Mouse (Mus musculus): ENCODE data around the gene Eya4.

Eya4 gene

DNA sequence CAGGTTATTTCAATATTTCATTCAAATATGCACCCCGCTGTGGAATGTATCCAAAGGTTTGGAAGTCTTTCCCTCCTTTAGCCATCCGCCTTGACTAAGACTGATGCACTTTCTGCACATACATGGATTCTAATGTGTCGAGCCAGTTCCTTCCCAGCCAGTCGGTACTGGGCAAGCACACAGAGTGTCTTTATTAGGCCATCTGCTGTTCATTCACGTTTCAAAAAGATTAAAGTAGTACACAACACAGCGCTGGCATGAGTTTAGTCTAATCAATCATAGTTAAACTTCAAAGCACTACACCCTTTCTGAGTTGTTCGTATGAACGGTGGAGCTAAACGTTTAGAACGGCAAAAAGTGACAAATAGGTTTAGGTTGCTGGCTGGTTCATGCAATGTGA, 190.7 kb downstream of the Eya4 start:
- no peak for DNase-seq (ENCODE audit: extremely low read depth, low read depth, low spot score)

DNA sequence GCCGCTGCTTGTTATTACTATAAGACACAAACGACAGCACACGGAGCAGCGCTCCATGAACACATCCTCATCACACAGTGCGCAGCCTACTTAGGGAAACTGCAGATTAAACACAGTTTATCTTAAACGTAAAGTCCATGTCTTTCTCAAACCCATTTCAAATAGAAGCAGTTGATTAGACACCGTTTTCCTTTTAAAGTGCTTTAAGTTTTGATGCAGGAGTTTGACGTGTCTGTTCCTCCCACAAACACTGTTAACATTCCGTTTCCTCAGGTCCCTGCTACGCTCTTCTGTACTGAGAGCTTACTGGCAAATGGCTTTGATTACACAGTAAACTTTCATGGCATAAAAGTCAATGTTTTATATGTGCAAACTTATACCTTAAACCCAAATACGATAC, 191.4 kb downstream of the Eya4 start:
- no peak for DNase-seq (ENCODE audit: extremely low read depth, low read depth, low spot score)

GRCm38 (mm10) chr10:23156866-23157625, 193.5 kb downstream of the Eya4 start:
- DNase-seq (ENCODE audit: extremely low read depth, low read depth, low spot score), result no peak

GRCm38 (mm10) chr10:23150401-23150800, 200.2 kb downstream of the Eya4 start:
- no peak for DNase-seq (ENCODE audit: extremely low read depth, low read depth, low spot score)

GRCm38 (mm10) chr10:23144616-23145015, 206.0 kb downstream of the Eya4 start:
- DNase-seq (ENCODE audit: extremely low read depth, low read depth, low spot score), result no peak

GRCm38 (mm10) chr10:23127947-23128346, 222.6 kb downstream of the Eya4 start:
- no peak for DNase-seq (ENCODE audit: extremely low read depth, low read depth, low spot score)

- DNase-seq (ENCODE audit: extremely low read depth, low read depth, low spot score), result no peak
These were observed 223.4 kb downstream of the Eya4 start for GRCm38 (mm10) chr10:23127151-23127550.

GRCm38 (mm10) chr10:23126529-23126928, 224.1 kb downstream of the Eya4 start:
- no peak for DNase-seq (ENCODE audit: extremely low read depth, low read depth, low spot score)

DNA sequence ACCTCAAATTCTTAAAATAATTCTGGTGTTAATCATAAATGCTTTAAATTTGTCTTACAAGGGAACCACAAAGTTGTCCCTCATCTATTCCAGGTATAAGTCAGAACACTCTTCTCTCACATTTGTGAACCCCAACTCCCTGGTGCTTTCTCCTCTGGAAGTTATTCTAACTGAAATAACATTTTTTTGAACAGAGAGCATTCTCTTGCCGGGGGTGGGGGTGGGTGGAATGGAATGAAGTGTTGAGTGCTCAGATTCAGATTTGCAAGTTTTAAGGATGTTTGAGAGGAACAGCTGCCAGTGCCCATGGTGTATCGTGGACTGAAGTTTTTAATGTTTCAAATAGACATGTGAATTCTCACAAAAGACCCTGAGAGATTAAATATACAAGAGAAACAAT, 230.1 kb downstream of the Eya4 start:
- no peak for DNase-seq (ENCODE audit: extremely low read depth, low read depth, low spot score)

GRCm38 (mm10) chr10:23116786-23117410, 233.7 kb downstream of the Eya4 start:
- no peak for DNase-seq (ENCODE audit: extremely low read depth, low read depth, low spot score)

DNA sequence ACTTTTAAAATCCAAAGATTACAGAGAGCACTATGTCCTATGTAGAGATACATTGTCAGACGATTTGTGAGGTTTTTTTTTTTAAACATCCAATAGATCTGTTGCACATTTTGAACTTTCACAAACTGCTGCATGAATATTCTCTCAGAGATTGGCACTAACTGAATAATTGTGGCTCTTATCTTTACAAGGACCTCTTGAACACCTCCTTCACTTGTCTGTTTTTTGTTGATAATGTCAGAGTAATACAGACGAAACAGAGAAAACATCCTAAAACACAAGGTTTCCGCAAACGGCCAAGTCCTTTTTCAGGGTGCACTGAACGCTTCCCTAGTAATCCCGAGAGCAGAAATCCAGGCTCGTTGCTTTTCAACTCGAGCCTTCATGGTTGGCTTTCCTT, 234.5 kb downstream of the Eya4 start:
- DNase-seq (ENCODE audit: extremely low read depth, low read depth, low spot score), result no peak

DNA sequence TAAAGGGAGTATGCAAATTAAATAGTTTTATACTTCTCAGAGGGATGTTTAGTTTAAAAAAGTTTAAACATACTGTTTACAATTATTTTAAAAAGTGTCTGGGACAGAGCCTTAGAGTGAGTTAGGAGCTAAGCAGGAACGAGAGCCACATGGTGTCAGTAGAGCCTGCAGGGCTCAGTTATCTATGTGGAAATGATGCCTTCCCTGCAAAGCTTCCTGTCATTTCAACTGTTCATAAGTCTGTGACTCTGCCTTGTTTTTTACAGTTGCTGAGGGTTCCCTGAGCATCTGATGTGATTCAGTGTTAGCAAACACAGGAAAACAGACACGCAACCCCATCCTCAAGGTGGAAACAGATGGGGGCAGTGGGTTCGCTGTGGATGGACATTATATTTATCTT, 235.3 kb downstream of the Eya4 start:
- no peak for DNase-seq (ENCODE audit: extremely low read depth, low read depth, low spot score)

GRCm38 (mm10) chr10:23108122-23108521, 242.5 kb downstream of the Eya4 start:
- DNase-seq (ENCODE audit: extremely low read depth, low read depth, low spot score), result no peak

DNA sequence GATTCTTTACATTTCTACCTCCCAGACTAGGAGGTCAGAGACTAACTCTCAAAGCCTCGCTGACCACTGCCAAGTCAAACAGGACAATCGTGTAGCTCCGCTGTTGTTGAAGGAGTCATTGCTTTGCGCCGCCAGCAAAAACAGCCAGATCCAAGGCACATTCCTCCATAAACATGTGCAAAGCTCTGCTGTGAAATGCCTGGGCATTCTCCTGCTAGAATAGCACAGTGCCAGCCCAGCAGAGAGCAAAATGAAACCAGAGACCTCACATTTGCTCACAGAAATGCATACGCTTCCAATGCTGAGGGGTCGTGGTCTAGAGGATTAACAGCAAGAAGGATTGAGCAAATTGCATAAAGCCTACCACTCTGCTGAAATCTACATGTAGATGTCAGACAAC, 258.1 kb downstream of the Eya4 start:
- DNase-seq (ENCODE audit: extremely low read depth, low read depth, low spot score), result no peak

GRCm38 (mm10) chr10:23091552-23091951, 259.0 kb downstream of the Eya4 start:
- no peak for DNase-seq (ENCODE audit: extremely low read depth, low read depth, low spot score)

- no peak for DNase-seq (ENCODE audit: extremely low read depth, low read depth, low spot score)
These were observed 260.3 kb downstream of the Eya4 start for GRCm38 (mm10) chr10:23090323-23090722.

DNA sequence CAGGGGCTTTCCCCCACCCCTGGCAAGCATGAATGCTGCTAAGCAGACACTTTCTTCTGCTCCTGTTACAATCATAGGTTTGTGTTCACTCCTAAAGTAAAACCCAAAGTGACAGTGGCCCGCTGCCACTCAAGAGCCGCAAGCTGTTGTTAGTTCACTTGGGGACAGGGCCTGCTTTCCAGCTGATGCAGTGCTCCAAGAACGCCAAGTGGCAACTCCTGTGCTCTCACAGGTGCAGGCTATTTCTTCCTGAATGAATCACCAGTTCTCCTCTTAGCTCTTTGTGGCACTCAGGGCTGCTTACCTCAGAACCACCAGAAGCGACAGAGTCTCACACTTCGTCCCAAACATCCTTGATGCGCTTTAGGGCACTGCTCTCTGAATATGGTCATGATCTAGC, 261.3 kb downstream of the Eya4 start:
- no peak for DNase-seq (ENCODE audit: extremely low read depth, low read depth, low spot score)

- DNase-seq (ENCODE audit: extremely low read depth, low read depth, low spot score), result no peak
These were observed 261.8 kb downstream of the Eya4 start for GRCm38 (mm10) chr10:23088764-23089163.

- no peak for DNase-seq (ENCODE audit: extremely low read depth, low read depth, low spot score)
These were observed 264.0 kb downstream of the Eya4 start for GRCm38 (mm10) chr10:23086352-23087215.

GRCm38 (mm10) chr10:23081548-23081828, 269.1 kb downstream of the Eya4 start:
- no peak for DNase-seq (ENCODE audit: extremely low read depth, low read depth, low spot score)

DNA sequence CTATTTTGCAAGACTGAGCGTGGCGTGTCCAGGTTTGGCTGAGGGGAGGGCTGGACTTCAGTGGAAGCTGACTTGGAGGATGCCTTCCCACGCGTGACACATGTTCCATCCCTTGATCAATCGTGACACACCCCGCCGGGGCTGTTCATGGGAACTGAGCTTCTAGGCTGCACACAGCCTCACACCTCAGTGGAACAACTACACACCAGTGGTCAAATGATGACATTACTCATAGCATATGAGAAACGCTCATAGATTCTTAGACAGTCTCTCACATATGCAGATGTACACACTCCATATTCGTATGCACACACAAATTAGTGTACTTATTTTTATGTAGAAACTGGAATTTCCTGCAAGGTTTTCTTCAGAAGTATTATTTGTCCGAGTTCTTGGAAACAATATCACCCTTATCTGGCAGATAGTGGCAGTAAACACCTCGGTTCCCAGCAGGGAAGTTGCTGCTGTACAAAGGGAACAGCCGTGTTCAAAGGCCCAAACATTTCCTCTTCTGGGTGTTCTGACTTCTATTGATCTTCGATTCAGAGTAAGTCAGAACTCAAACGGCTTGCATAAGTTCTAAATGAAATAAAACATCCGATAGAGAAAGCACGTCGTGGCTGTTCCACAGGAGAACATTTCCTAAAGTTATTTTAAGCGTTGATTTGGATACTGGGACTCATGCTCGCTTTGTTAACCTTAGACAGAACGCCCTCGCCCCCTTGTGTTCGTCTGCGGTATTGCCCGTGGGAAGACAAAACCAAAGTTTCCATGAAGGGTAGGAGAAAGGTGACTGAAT, 269.6 kb downstream of the Eya4 start:
- DNase-seq (ENCODE audit: extremely low read depth, low read depth, low spot score), result no peak
